In genomic region chr1:73374531-73375375, GRCm38 (mm10) we compare ENCODE assay signal across 15 mouse cellular contexts.
A peak's percentile ranks its signal among the peaks of the same experiment; 100 is the strongest.
DNase-seq lines count a peak whose midpoint lies in the region.
"Had no signal": no experiment of that assay in that cellular context is flagged by ENCODE, and none has a peak within 500 bp of the region (broad histone marks: within the 10 kb centered on the region; RNA-seq: fewer than 3 reads in every experiment).

No protein-coding gene starts in this region.

- intact Hi-C loops in heart, postnatal 36 days (cut with DNase I): loop anchor here (5.0 kb wide), 1 partner anchor 502 kb away; the partner anchor contains the start of gene Igfbp5

- DNase-seq in adrenal gland, adult 2 months: peak; percentile 51
- no peak for DNase-seq in adrenal gland, adult 8-10 months
- peak; percentile 94 for DNase-seq in heart, adult 11 months
- no peak for DNase-seq in heart, postnatal 36 days
- DNase-seq in kidney, adult 8-10 months: peak; percentile 46 to 51
- no peak for DNase-seq in kidney, postnatal 10 days
- DNase-seq in spleen, adult 18-20 months: no peak
- DNase-seq: adrenal gland, postnatal 14 days; cerebellum, adult 18-20 months; cerebellum, postnatal 10 days; gastrocnemius, postnatal 10 days; heart, adult 2 months; lung, embryonic 14.5 days; retina, postnatal 1 day; right cerebral cortex, postnatal 14 days had no signal

Comparison
In these comparisons a context has a peak if more than half of its experiments do, and no peak if none do; other contexts are left out.
1. DNase-seq: peak in adrenal gland, adult 2 months (single experiment), heart, adult 11 months (single experiment) and kidney, adult 8-10 months (2 of 2); none in adrenal gland, adult 8-10 months (single experiment), heart, postnatal 36 days (0 of 2), kidney, postnatal 10 days (single experiment) and spleen, adult 18-20 months (0 of 2).